Mouse (Mus musculus) CH12.LX (cell line): ENCODE data around the gene Cd55b. TPM values are rescaled to one million over a fixed set of nuclear protein-coding genes. Genes with fewer than 3 reads are reported as not detected.
"Not testable (repeated sequence)": the region's sequence is repeated elsewhere in the genome, so short reads cannot be mapped to it uniquely, and the experiment has no call there.

ENCODE experiments used
- DNase-seq: peaks from one replicate; pipeline ENCODE4 v3.0.0-alpha.2; 2013; ENCODE audit errors: extremely low read depth
- H3K27ac ChIP-seq: 2 replicates; pipeline ENCODE4 v1.5.1; 2012; ENCODE audit warnings: low read depth, mild to moderate bottlenecking, control low read depth, moderate library complexity; ENCODE audit not compliant: insufficient read depth
- H3K27me3 ChIP-seq: replicated peaks from 2 replicates; pipeline ENCODE3; 2012; ENCODE audit warnings: inconsistent platforms
- H3K36me3 ChIP-seq, 2 experiments: replicated peaks in 1 of 2; 2 replicates each; pipeline versions ENCODE3 to v1.6.1; 2012; ENCODE audit warnings: inconsistent platforms in 1 of 2, low read length in 1 of 2, mild to moderate bottlenecking in 1 of 2, mixed read lengths in 1 of 2, moderate library complexity in 1 of 2; ENCODE audit not compliant: control insufficient read depth in 1 of 2, insufficient read depth in 1 of 2
- H3K4me1 ChIP-seq, 2 experiments: 2 replicates each; pipeline ENCODE4 v1.6.1; 2012; ENCODE audit warnings: inconsistent platforms in 1 of 2, moderate library complexity in 1 of 2; ENCODE audit not compliant: insufficient read depth in 2 of 2, control insufficient read depth in 1 of 2
- H3K4me2 ChIP-seq: 2 replicates; pipeline ENCODE4 v1.6.1; 2012; ENCODE audit warnings: low read depth, mild to moderate bottlenecking, control low read depth; ENCODE audit not compliant: poor library complexity, insufficient read depth, severe bottlenecking
- H3K4me3 ChIP-seq, 3 experiments: fragments of 150-350 bp in 1 of 3; sonication (generic) in 1 of 3; replicated peaks in 1 of 3; 2 replicates each; pipeline versions ENCODE3 to v1.5.1; 2011 to 2012; ENCODE audit warnings: low read depth in 2 of 3, low read length in 2 of 3, mild to moderate bottlenecking in 2 of 3, moderate library complexity in 2 of 3, control low read depth in 1 of 3, improper control_type of control experiment in 1 of 3, inconsistent platforms in 1 of 3, mixed read lengths in 1 of 3; ENCODE audit not compliant: poor library complexity in 1 of 3
- H3K79me2 ChIP-seq: replicated peaks from 2 replicates; pipeline ENCODE4 v1.6.1; 2012; ENCODE audit warnings: mild to moderate bottlenecking, moderate library complexity; ENCODE audit not compliant: control insufficient read depth, poor library complexity, insufficient read depth, severe bottlenecking; ENCODE audit errors: extremely low read depth
- H3K9ac ChIP-seq: 2 replicates; pipeline ENCODE4 v1.6.1; 2012; ENCODE audit warnings: low read depth, mild to moderate bottlenecking, control low read depth, moderate library complexity; ENCODE audit not compliant: insufficient read depth
- H3K9me3 ChIP-seq: replicated peaks from 2 replicates; pipeline ENCODE3; 2012; ENCODE audit warnings: low read length, inconsistent platforms, mixed read lengths
- BHLHE40 ChIP-seq: IDR thresholded peaks from 2 replicates; pipeline ENCODE4 v1.6.1; 2011; ENCODE audit warnings: mild to moderate bottlenecking, low read depth, low read length, improper control_type of control experiment
- E2F4 ChIP-seq: IDR thresholded peaks from 2 replicates; pipeline ENCODE4 v1.6.1; 2011; ENCODE audit warnings: low read depth, low read length, improper control_type of control experiment; ENCODE audit not compliant: insufficient replicate concordance
- ELF1 ChIP-seq: IDR thresholded peaks from 2 replicates; pipeline ENCODE4 v1.6.1; 2014; ENCODE audit warnings: low read depth, mild to moderate bottlenecking, inconsistent platforms, low read length, improper control_type of control experiment
- ETS1 ChIP-seq: conservative IDR thresholded peaks from 2 replicates; pipeline ENCODE4 v1.6.1; 2012; ENCODE audit warnings: low read depth, mild to moderate bottlenecking, inconsistent platforms, low read length, improper control_type of control experiment, moderate library complexity
- HCFC1 ChIP-seq: IDR thresholded peaks from 2 replicates; pipeline ENCODE4 v1.6.1; 2012; ENCODE audit warnings: low read depth, mild to moderate bottlenecking, inconsistent platforms, low read length, improper control_type of control experiment
- IRF4 ChIP-seq: IDR thresholded peaks from 2 replicates; pipeline ENCODE4 v1.6.1; 2014; ENCODE audit warnings: low read depth, mild to moderate bottlenecking, inconsistent platforms, low read length, improper control_type of control experiment
- JUN ChIP-seq: IDR thresholded peaks from 2 replicates; pipeline ENCODE4 v1.6.1; 2011; ENCODE audit warnings: low read depth, mild to moderate bottlenecking, low read length, improper control_type of control experiment, moderate library complexity; ENCODE audit not compliant: insufficient read depth
- JUND ChIP-seq: conservative IDR thresholded peaks from 2 replicates; pipeline ENCODE4 v1.6.1; 2011; ENCODE audit warnings: low read depth, low read length, improper control_type of control experiment
- MAFK ChIP-seq: IDR thresholded peaks from 2 replicates; pipeline ENCODE4 v1.6.1; 2011; ENCODE audit warnings: low read length, improper control_type of control experiment; ENCODE audit not compliant: insufficient replicate concordance
- MAX ChIP-seq: IDR thresholded peaks from 2 replicates; pipeline ENCODE4 v1.6.1; 2011; ENCODE audit warnings: low read length, improper control_type of control experiment
- MEF2A ChIP-seq: IDR thresholded peaks from 2 replicates; pipeline ENCODE4 v1.6.1; 2014; ENCODE audit warnings: low read depth, mild to moderate bottlenecking, inconsistent platforms, low read length, improper control_type of control experiment, borderline replicate concordance
- NELFE ChIP-seq: IDR thresholded peaks from 2 replicates; pipeline ENCODE4 v1.6.1; 2011; ENCODE audit warnings: low read depth, low read length, improper control_type of control experiment
- PAX5 ChIP-seq: IDR thresholded peaks from 2 replicates; pipeline ENCODE4 v1.6.1; 2012; ENCODE audit warnings: low read length, inconsistent platforms, mixed read lengths
- SIN3A ChIP-seq: IDR thresholded peaks from 2 replicates; pipeline ENCODE4 v1.6.1; 2012; ENCODE audit warnings: low read length, improper control_type of control experiment, inconsistent platforms
- UBTF ChIP-seq: IDR thresholded peaks from 2 replicates; pipeline ENCODE4 v1.6.1; 2012; ENCODE audit warnings: low read depth, mild to moderate bottlenecking, inconsistent platforms, low read length, improper control_type of control experiment, moderate library complexity
- ZKSCAN1 ChIP-seq: IDR thresholded peaks from 2 replicates; pipeline ENCODE4 v1.6.1; 2012; ENCODE audit warnings: low read depth, inconsistent platforms, low read length, improper control_type of control experiment, borderline replicate concordance
- ZNF384 ChIP-seq: IDR thresholded peaks from 2 replicates; pipeline ENCODE4 v1.6.1; 2012; ENCODE audit warnings: low read depth, low read length, improper control_type of control experiment, inconsistent platforms
- dilution Hi-C: fragments of 300-500 bp; cut with MboI; formaldehyde crosslinking; loops from 2 replicates; pipeline ENCODE4 v1.14.3; 2020; ENCODE audit warnings: low sequenced_read_pairs; ENCODE audit not compliant: extremely low pct_unique_long_range_greater_than_20kb, extremely low pct_ligation_motif_present
- in situ Hi-C: fragments of 300-500 bp; cut with MboI; formaldehyde crosslinking; loops from 3 replicates; pipeline ENCODE4 v1.14.3; 2019; ENCODE audit warnings: low sequenced_read_pairs, low pct_ligation_motif_present, low pct_unique_long_range_greater_than_20kb, mixed read lengths
- polyA plus RNA-seq: library from polyadenylated mRNA; unstranded; fragments of >175 nt; gene quantifications from 2 replicates; pipeline ENCODE4 v1.2.1, GENCODE M21; 2012; ENCODE audit warnings: low read depth; ENCODE audit not compliant: insufficient read length
- total RNA-seq, 2 experiments: library from RNA; depleted of rRNA; stranded (reverse); fragments of 300-350 nt in 1 of 2; fragments of >200 nt in 1 of 2; gene quantifications; 2 replicates each; pipeline ENCODE4 v1.2.3; 2012 to 2014

The Cd55b gene
- total and polyA plus RNA-seq, 3 experiments: not detected

DNA sequence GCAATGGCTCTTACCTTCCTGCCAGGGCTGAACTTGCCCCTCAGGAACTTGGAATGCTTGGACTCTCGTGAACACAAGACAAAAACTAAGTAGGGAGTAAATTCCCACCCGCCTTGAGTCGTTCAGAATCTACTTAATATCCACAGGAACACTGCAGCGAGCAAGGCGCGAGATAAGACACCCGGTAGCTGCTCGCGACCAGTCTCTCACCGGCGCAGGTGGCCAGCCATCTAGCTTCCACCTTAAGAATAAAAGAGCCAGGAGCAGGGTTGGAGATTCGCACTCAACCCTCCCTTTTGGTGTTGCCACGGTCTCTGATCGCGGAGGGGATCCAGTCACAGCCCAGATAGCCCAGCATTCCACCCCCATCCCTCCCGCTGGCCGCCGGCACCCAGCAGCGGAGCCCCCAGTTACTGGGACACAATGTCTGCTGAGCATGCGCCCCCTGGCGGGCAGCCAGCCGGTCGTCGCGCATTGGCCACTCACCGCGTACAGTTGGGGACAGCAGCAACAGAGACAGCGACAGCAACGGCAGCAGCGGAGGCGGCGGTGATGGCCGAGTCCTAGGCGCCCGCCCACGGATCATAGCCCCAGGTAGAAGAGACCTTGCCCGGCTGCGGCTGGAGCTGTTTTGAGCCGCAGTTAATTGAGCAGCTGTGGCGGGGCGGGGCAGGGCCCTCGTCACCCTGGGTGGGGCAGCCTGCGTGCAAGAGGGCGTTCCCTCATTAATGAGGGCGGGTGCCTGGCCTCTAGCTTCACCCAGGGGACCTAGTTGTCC, 39.5 kb upstream of the Cd55b start, which contains the start of gene Cd55 (continued):
- TF ChIP-seq IRF4 (peak; percentile 6; the same call in 1 of the 2 replicates), MEF2A (0 out of 2 replicates have a peak, but pooled peaks have one; percentile 21), PAX5 (no peak), BHLHE40 (no peak), ZNF384 (no peak), ELF1 (no peak), JUND (no peak)

DNA sequence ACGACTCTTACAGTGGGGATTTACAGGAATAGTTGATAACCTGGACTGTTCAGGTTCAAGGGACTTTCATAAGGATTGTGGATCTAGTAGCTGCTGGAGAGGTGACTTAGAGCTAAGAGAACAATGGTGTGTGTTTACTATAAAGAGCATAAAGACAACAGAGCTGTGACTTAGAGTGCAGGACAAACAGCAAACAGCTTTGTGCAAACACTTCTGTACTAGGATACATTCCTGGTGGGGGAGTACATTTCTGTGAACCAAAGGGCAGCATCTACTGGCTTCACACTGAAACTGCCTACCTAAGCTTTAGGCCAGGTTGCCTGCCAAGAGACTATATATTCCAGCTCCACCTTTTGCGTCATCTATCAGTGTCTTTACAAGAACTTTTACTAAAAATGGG, 32.3 kb upstream of the Cd55b start:
- no peak for TF ChIP-seq ZNF384
- no peak for TF ChIP-seq E2F4
- no peak for TF ChIP-seq IRF4
- no peak for TF ChIP-seq NELFE
- TF ChIP-seq SIN3A: no peak
- TF ChIP-seq ELF1: no peak
- no peak for TF ChIP-seq MAFK
- no peak for TF ChIP-seq UBTF
- no peak for TF ChIP-seq HCFC1
- TF ChIP-seq ETS1: no peak
- TF ChIP-seq MEF2A: no peak
- TF ChIP-seq JUN: no peak
- no peak for TF ChIP-seq ZKSCAN1
- no peak for TF ChIP-seq MAX
- H3K9ac ChIP-seq: no peak overlapping the region

GRCm38 (mm10) chr1:130442930-130443329, 20.1 kb upstream of the Cd55b start:
- H3K27ac ChIP-seq, H3K4me2 ChIP-seq, DNase-seq, H3K4me1 ChIP-seq, H3K9ac ChIP-seq, dilution Hi-C loops, H3K79me2 ChIP-seq, H3K27me3 ChIP-seq, H3K9me3 ChIP-seq, H3K4me3 ChIP-seq, in situ Hi-C loops, H3K36me3 ChIP-seq: not testable (repeated sequence)

More for the DNA sequence above, 32.3 kb upstream of the Cd55b start:
- Histone ChIP-seq H3K9me3 (no peaks in the 10 kb centered on the region), H3K4me2 (no peak overlapping the region), H3K4me1 (no peaks in the 10 kb centered on the region), H3K27me3 (no peaks in the 10 kb centered on the region), H3K4me3 (no peak overlapping the region), H3K79me2 (no peaks in the 10 kb centered on the region), H3K27ac (no peak overlapping the region), H3K36me3 (no peaks in the 10 kb centered on the region)
- no peak for DNase-seq
- dilution Hi-C loops (no loop called here), in situ Hi-C loops (no loop called here)
